Mouse (Mus musculus): ENCODE measurements around the gene Tmem151b. TPM values are rescaled to one million over a fixed set of nuclear protein-coding genes. Genes with fewer than 3 reads are reported as not detected.

Gene Tmem151b
- polyA plus RNA-seq, 1 experiment from 2014 or later, result 2.3 TPM

GRCm38 (mm10) chr17:45548541-45549512, 650 bp downstream of the Tmem151b start:
- Histone ChIP-seq H3K27me3 (replicated peaks) (peaks cover 48% of the 10 kb centered on the region), H3K9me3 (no peaks in the 10 kb centered on the region), H3K27ac (no peak overlapping the region), H3K9ac (peak overlapping the region; percentile 55), H3K36me3 (no peaks in the 10 kb centered on the region), H3K4me3 (replicated peaks) (peak overlapping the region; percentile 66), H3K4me1 (peaks cover 33% of the 10 kb centered on the region), H3K4me2 (peak overlapping the region; percentile 94)
- ATAC-seq (ENCODE audit: insufficient read depth, low FRiP score, low read depth), result no peak
- 4% methylated on average over 54 of the region's 68 CpGs for WGBS

- Histone ChIP-seq H3K4me3 (replicated peaks) (no peak overlapping the region), H3K27ac (no peak overlapping the region), H3K9me3 (no peaks in the 10 kb centered on the region), H3K4me1 (peaks cover 34% of the 10 kb centered on the region), H3K4me2 (no peak overlapping the region), H3K9ac (no peak overlapping the region), H3K36me3 (no peaks in the 10 kb centered on the region), H3K27me3 (replicated peaks) (peaks cover 57% of the 10 kb centered on the region)
- no peak for ATAC-seq (ENCODE audit: insufficient read depth, low FRiP score, low read depth)
- WGBS, result 79% methylated on average over 5 of the region's 5 CpGs
These were observed 1.9 kb downstream of the Tmem151b start for GRCm38 (mm10) chr17:45547461-45548190.

GRCm38 (mm10) chr17:45546941-45547340, 2.5 kb downstream of the Tmem151b start:
- Histone ChIP-seq H3K36me3 (no peaks in the 10 kb centered on the region), H3K9me3 (no peaks in the 10 kb centered on the region), H3K27me3 (replicated peaks) (peaks cover 62% of the 10 kb centered on the region), H3K27ac (no peak overlapping the region), H3K4me3 (replicated peaks) (no peak overlapping the region), H3K4me1 (peaks cover 34% of the 10 kb centered on the region), H3K9ac (no peak overlapping the region), H3K4me2 (no peak overlapping the region)
- 73% methylated on average over 16 of the region's 16 CpGs for WGBS
- no peak for ATAC-seq (ENCODE audit: insufficient read depth, low FRiP score, low read depth)

- Histone ChIP-seq H3K9ac (no peak overlapping the region), H3K9me3 (no peaks in the 10 kb centered on the region), H3K36me3 (no peaks in the 10 kb centered on the region), H3K4me2 (peak overlapping the region; percentile 50), H3K27ac (no peak overlapping the region), H3K27me3 (replicated peaks) (peaks cover 71% of the 10 kb centered on the region), H3K4me1 (peaks cover 33% of the 10 kb centered on the region), H3K4me3 (replicated peaks) (peak overlapping the region; percentile 22)
- 16% methylated on average over 74 of the region's 74 CpGs for WGBS
- ATAC-seq (ENCODE audit: insufficient read depth, low FRiP score, low read depth), result no peak
These were observed 4.1 kb downstream of the Tmem151b start for GRCm38 (mm10) chr17:45545278-45545961.

GRCm38 (mm10) chr17:45544873-45545277, 4.6 kb downstream of the Tmem151b start:
- peaks cover 75% of the 10 kb centered on the region for H3K27me3 ChIP-seq (replicated peaks)
- no peak overlapping the region for H3K9ac ChIP-seq
- 18% methylated on average over 46 of the region's 46 CpGs for WGBS
- H3K4me2 ChIP-seq, result peak overlapping the region; percentile 50
- H3K4me3 ChIP-seq (replicated peaks), result peak overlapping the region; percentile 22
- ATAC-seq (ENCODE audit: insufficient read depth, low FRiP score, low read depth), result no peak
- H3K27ac ChIP-seq, result no peak overlapping the region
- no peaks in the 10 kb centered on the region for H3K36me3 ChIP-seq
- H3K9me3 ChIP-seq, result no peaks in the 10 kb centered on the region
- peaks cover 28% of the 10 kb centered on the region for H3K4me1 ChIP-seq

GRCm38 (mm10) chr17:45544001-45544872, 5.2 kb downstream of the Tmem151b start:
- Histone ChIP-seq H3K4me1 (peaks cover 23% of the 10 kb centered on the region), H3K27me3 (replicated peaks) (peaks cover 81% of the 10 kb centered on the region), H3K27ac (no peak overlapping the region), H3K9ac (no peak overlapping the region), H3K36me3 (no peaks in the 10 kb centered on the region), H3K4me3 (replicated peaks) (peak overlapping the region; percentile 22; the same call in 1 of the 2 replicates), H3K9me3 (no peaks in the 10 kb centered on the region), H3K4me2 (peak overlapping the region; percentile 50; the same call in 1 of the 2 replicates)
- WGBS, result 27% methylated on average over 24 of the region's 24 CpGs
- ATAC-seq (ENCODE audit: insufficient read depth, low FRiP score, low read depth), result no peak

- no peak overlapping the region for H3K4me3 ChIP-seq (replicated peaks)
- H3K27me3 ChIP-seq (replicated peaks), result peaks cover 82% of the 10 kb centered on the region
- H3K4me2 ChIP-seq, result no peak overlapping the region
- no peak for ATAC-seq (ENCODE audit: insufficient read depth, low FRiP score, low read depth)
- no peak overlapping the region for H3K9ac ChIP-seq
- WGBS, result 58% methylated on average over 1 of the region's 1 CpGs
- no peak overlapping the region for H3K27ac ChIP-seq
- H3K36me3 ChIP-seq, result no peaks in the 10 kb centered on the region
- peaks cover 18% of the 10 kb centered on the region for H3K4me1 ChIP-seq
- no peaks in the 10 kb centered on the region for H3K9me3 ChIP-seq
These were observed 6.4 kb downstream of the Tmem151b start for GRCm38 (mm10) chr17:45543115-45543514.

GRCm38 (mm10) chr17:45542705-45543104, 6.8 kb downstream of the Tmem151b start:
- H3K36me3 ChIP-seq, result no peaks in the 10 kb centered on the region

GRCm38 (mm10) chr17:45542129-45542528, 7.3 kb downstream of the Tmem151b start:
- H3K4me1 ChIP-seq, result peaks cover 18% of the 10 kb centered on the region
- H3K9ac ChIP-seq, result no peak overlapping the region
- ATAC-seq (ENCODE audit: insufficient read depth, low FRiP score, low read depth), result no peak
- 22% methylated on average over 6 of the region's 6 CpGs for WGBS
- H3K36me3 ChIP-seq, result no peaks in the 10 kb centered on the region
- peaks cover 80% of the 10 kb centered on the region for H3K27me3 ChIP-seq (replicated peaks)
- no peaks in the 10 kb centered on the region for H3K9me3 ChIP-seq
- no peak overlapping the region for H3K4me2 ChIP-seq
- no peak overlapping the region for H3K4me3 ChIP-seq (replicated peaks)
- H3K27ac ChIP-seq, result no peak overlapping the region

More at GRCm38 (mm10) chr17:45542705-45543104, 6.8 kb downstream of the Tmem151b start:
- Histone ChIP-seq H3K4me1 (peaks cover 18% of the 10 kb centered on the region), H3K9ac (no peak overlapping the region), H3K27ac (no peak overlapping the region), H3K4me3 (replicated peaks) (no peak overlapping the region), H3K27me3 (replicated peaks) (peaks cover 82% of the 10 kb centered on the region), H3K4me2 (no peak overlapping the region), H3K9me3 (no peaks in the 10 kb centered on the region)
- WGBS, result 64% methylated on average over 2 of the region's 2 CpGs
- ATAC-seq (ENCODE audit: insufficient read depth, low FRiP score, low read depth), result no peak

- 70% methylated on average over 21 of the region's 21 CpGs for WGBS
- ATAC-seq (ENCODE audit: insufficient read depth, low FRiP score, low read depth), result no peak
- no peak overlapping the region for H3K9ac ChIP-seq
These were observed 9.8 kb downstream of the Tmem151b start for GRCm38 (mm10) chr17:45539664-45540063.

GRCm38 (mm10) chr17:45538394-45538793, 11.1 kb downstream of the Tmem151b start:
- no peaks in the 10 kb centered on the region for H3K4me1 ChIP-seq
- H3K4me2 ChIP-seq, result no peak overlapping the region
- no peaks in the 10 kb centered on the region for H3K9me3 ChIP-seq
- no peaks in the 10 kb centered on the region for H3K36me3 ChIP-seq
- WGBS, result 57% methylated on average over 4 of the region's 4 CpGs
- ATAC-seq (ENCODE audit: insufficient read depth, low FRiP score, low read depth), result no peak
- peaks cover 74% of the 10 kb centered on the region for H3K27me3 ChIP-seq (replicated peaks)
- H3K4me3 ChIP-seq (replicated peaks), result no peak overlapping the region
- H3K27ac ChIP-seq, result no peak overlapping the region
- H3K9ac ChIP-seq, result no peak overlapping the region

More at GRCm38 (mm10) chr17:45539664-45540063, 9.8 kb downstream of the Tmem151b start:
- peaks cover 78% of the 10 kb centered on the region for H3K27me3 ChIP-seq (replicated peaks)
- H3K27ac ChIP-seq, result no peak overlapping the region
- no peak overlapping the region for H3K4me2 ChIP-seq
- no peaks in the 10 kb centered on the region for H3K36me3 ChIP-seq
- H3K4me1 ChIP-seq, result peaks cover 7% of the 10 kb centered on the region; the same call in 1 of the 2 replicates
- H3K4me3 ChIP-seq (replicated peaks), result no peak overlapping the region
- H3K9me3 ChIP-seq, result no peaks in the 10 kb centered on the region

All from stomach, embryonic 15.5 days (tissue).